Mouse (Mus musculus) hindbrain, embryonic 10.5 days (tissue): ENCODE data around the gene Ints1. TPM values are rescaled to one million over a fixed set of nuclear protein-coding genes. Genes with fewer than 3 reads are reported as not detected.

Experiments
- DNase-seq: peaks from one replicate; pipeline ENCODE4 v3.0.0-alpha.2; 2017; ENCODE audit warnings: low spot score
- H3K27ac ChIP-seq: fragments of 300-500 bp; sonication (generic); 2 replicates; pipeline ENCODE4 v1.5.1; 2016; ENCODE audit warnings: mild to moderate bottlenecking, moderate library complexity
- H3K27me3 ChIP-seq: fragments of 300-500 bp; sonication (generic); 2 replicates; pipeline ENCODE4 v1.6.1; 2016; ENCODE audit warnings: mild to moderate bottlenecking; ENCODE audit not compliant: poor library complexity, insufficient read depth, severe bottlenecking
- H3K36me3 ChIP-seq: fragments of 300-500 bp; sonication (generic); 2 replicates; pipeline ENCODE4 v1.6.1; 2016; ENCODE audit warnings: mild to moderate bottlenecking, moderate library complexity
- H3K4me1 ChIP-seq: fragments of 300-500 bp; sonication (generic); replicated peaks from 2 replicates; pipeline ENCODE4 v1.6.1; 2016; ENCODE audit warnings: mild to moderate bottlenecking
- H3K4me3 ChIP-seq: fragments of 300-500 bp; sonication (generic); 2 replicates; pipeline ENCODE4 v1.5.1; 2016; ENCODE audit warnings: mild to moderate bottlenecking, moderate library complexity
- H3K9me3 ChIP-seq: fragments of 300-500 bp; sonication (generic); 2 replicates; pipeline ENCODE4 v1.6.1; 2016; ENCODE audit warnings: mild to moderate bottlenecking, moderate library complexity
- WGBS: fragments of 180-500 bp; shearing (Covaris S2); methylation state at CpG from one replicate; pipeline ENCODE4 v1.1.7; 2016; 5-methylcytosine and 5-hydroxymethylcytosine counted together
- polyA plus RNA-seq: library from polyadenylated mRNA; unstranded; fragments of >200 nt; fragmentation: Nextera tagmentation; extraction: Ambion mirVana; gene quantifications from 2 replicates; pipeline ENCODE4 v1.2.1, GENCODE M21; 2016

Ints1 gene
- polyA plus RNA-seq, 1 experiment from 2014 or later: 34.8 TPM

GRCm38 (mm10) chr5:139811677-139812397, 36.4 kb upstream of the Ints1 start:
- Histone ChIP-seq H3K27ac (no peak overlapping the region), H3K9me3 (no peaks in the 10 kb centered on the region), H3K27me3 (peaks cover 38% of the 10 kb centered on the region), H3K4me3 (no peak overlapping the region), H3K4me1 (peaks cover 13% of the 10 kb centered on the region), H3K36me3 (no peaks in the 10 kb centered on the region)
- 80% methylated on average over 15 of the region's 15 CpGs for WGBS
- DNase-seq: no peak

- Histone ChIP-seq H3K9me3 (no peaks in the 10 kb centered on the region), H3K4me3 (no peak overlapping the region), H3K4me1 (peaks cover 15% of the 10 kb centered on the region), H3K27me3 (peaks cover 25% of the 10 kb centered on the region), H3K36me3 (no peaks in the 10 kb centered on the region), H3K27ac (no peak overlapping the region)
- no peak for DNase-seq
- WGBS: 58% methylated on average over 4 of the region's 4 CpGs
Observed at GRCm38 (mm10) chr5:139809397-139809796, 33.9 kb upstream of the Ints1 start.

GRCm38 (mm10) chr5:139805924-139806323, 30.4 kb upstream of the Ints1 start:
- peak overlapping the region; percentile 53; the same call in 1 of the 2 replicates for H3K27ac ChIP-seq
- no peak for DNase-seq

GRCm38 (mm10) chr5:139804573-139805111, 29.2 kb upstream of the Ints1 start:
- DNase-seq: no peak
- Histone ChIP-seq H3K9me3 (no peaks in the 10 kb centered on the region), H3K4me1 (peaks cover 17% of the 10 kb centered on the region), H3K27me3 (peaks cover 19% of the 10 kb centered on the region), H3K27ac (peak overlapping the region; percentile 53; the same call in 1 of the 2 replicates), H3K4me3 (no peak overlapping the region), H3K36me3 (peaks cover 22% of the 10 kb centered on the region)
- WGBS: 93% methylated on average over 11 of the region's 11 CpGs

More at GRCm38 (mm10) chr5:139805924-139806323, 30.4 kb upstream of the Ints1 start:
- Histone ChIP-seq H3K9me3 (no peaks in the 10 kb centered on the region), H3K4me3 (no peak overlapping the region), H3K4me1 (peaks cover 15% of the 10 kb centered on the region), H3K27me3 (peaks cover 6% of the 10 kb centered on the region), H3K36me3 (peaks cover 9% of the 10 kb centered on the region)
- 92% methylated on average over 8 of the region's 8 CpGs for WGBS

DNA sequence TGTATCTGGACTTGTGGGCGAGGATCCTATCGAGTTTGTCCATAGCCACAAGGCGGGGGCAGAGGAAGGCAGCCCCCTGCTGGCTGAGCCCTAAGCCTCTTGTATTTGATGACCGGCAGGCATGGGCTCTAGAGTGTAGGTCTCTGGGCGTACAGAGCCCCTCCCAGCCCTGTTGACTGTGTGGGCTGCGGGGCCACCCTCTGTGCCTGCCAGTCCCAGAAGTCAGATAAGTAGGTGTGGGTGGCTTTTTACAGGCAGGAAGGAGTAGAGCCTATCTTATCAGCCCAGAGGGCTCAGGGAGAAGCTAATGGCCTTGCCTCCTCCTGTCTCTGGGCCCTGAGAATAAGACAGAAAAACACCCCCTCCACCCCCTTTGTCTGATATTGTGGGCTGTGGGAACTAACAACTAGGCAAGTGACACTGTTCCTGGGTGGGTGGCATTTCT, 28.7 kb upstream of the Ints1 start:
- 7% methylated on average over 6 of the region's 6 CpGs for WGBS

DNA sequence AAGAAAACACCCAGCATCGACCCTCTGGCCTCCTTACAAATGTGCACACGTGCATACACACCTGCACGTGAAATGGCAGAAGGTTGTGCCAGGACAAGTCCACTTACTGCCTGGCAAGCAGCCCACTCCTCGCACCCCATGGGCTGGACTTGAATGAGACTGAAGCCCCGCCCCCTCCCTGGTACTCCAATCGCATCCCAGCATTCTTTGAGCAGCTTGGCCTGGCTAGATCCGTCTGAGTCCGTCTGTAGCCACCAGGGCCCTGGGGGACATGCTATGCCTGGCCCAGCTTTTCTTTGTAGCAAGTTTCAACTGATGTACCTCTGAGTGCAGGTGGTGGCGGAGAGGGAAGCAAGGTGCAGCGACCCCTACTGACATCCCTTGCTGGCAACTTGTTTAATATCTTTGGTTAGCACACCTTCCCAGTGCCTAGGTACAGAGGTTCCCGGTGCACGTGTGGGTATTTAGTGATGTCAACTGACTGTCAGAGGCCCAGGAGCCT, 28.2 kb upstream of the Ints1 start:
- WGBS: 13% methylated on average over 12 of the region's 12 CpGs
- peak overlapping the region; percentile 10 for H3K27ac ChIP-seq
- H3K27me3 ChIP-seq: peaks cover 29% of the 10 kb centered on the region
- peaks cover 28% of the 10 kb centered on the region for H3K36me3 ChIP-seq
- H3K4me1 ChIP-seq: peaks cover 26% of the 10 kb centered on the region
- H3K9me3 ChIP-seq: no peaks in the 10 kb centered on the region
- peak; percentile 68 for DNase-seq
- H3K4me3 ChIP-seq: peak overlapping the region; percentile 16; the same call in 1 of the 2 replicates

More for the DNA sequence above, 28.7 kb upstream of the Ints1 start:
- peak; percentile 34 for DNase-seq
- H3K9me3 ChIP-seq: no peaks in the 10 kb centered on the region
- H3K4me1 ChIP-seq: peaks cover 22% of the 10 kb centered on the region
- H3K36me3 ChIP-seq: peaks cover 27% of the 10 kb centered on the region
- H3K4me3 ChIP-seq: no peak overlapping the region
- H3K27me3 ChIP-seq: peaks cover 24% of the 10 kb centered on the region
- peak overlapping the region; percentile 53 for H3K27ac ChIP-seq

GRCm38 (mm10) chr5:139803165-139803564, 27.7 kb upstream of the Ints1 start:
- H3K9me3 ChIP-seq: no peaks in the 10 kb centered on the region
- H3K36me3 ChIP-seq: peaks cover 28% of the 10 kb centered on the region
- no peak overlapping the region for H3K27ac ChIP-seq
- peaks cover 31% of the 10 kb centered on the region for H3K4me1 ChIP-seq
- H3K27me3 ChIP-seq: peaks cover 30% of the 10 kb centered on the region
- DNase-seq: no peak
- 83% methylated on average over 8 of the region's 8 CpGs for WGBS
- H3K4me3 ChIP-seq: no peak overlapping the region

GRCm38 (mm10) chr5:139801880-139802279, 26.4 kb upstream of the Ints1 start:
- DNase-seq: no peak
- 91% methylated on average over 10 of the region's 10 CpGs for WGBS
- H3K27ac ChIP-seq: no peak overlapping the region
- peaks cover 44% of the 10 kb centered on the region for H3K4me1 ChIP-seq
- H3K36me3 ChIP-seq: peaks cover 28% of the 10 kb centered on the region
- H3K27me3 ChIP-seq: peaks cover 30% of the 10 kb centered on the region
- no peaks in the 10 kb centered on the region for H3K9me3 ChIP-seq
- no peak overlapping the region for H3K4me3 ChIP-seq

- H3K4me3 ChIP-seq: no peak overlapping the region
- H3K27ac ChIP-seq: no peak overlapping the region
- 94% methylated on average over 8 of the region's 8 CpGs for WGBS
- H3K4me1 ChIP-seq: peaks cover 50% of the 10 kb centered on the region
- H3K27me3 ChIP-seq: peaks cover 32% of the 10 kb centered on the region
- H3K36me3 ChIP-seq: peaks cover 28% of the 10 kb centered on the region
- H3K9me3 ChIP-seq: no peaks in the 10 kb centered on the region
- no peak for DNase-seq
Observed at GRCm38 (mm10) chr5:139801231-139801630, 25.8 kb upstream of the Ints1 start.

DNA sequence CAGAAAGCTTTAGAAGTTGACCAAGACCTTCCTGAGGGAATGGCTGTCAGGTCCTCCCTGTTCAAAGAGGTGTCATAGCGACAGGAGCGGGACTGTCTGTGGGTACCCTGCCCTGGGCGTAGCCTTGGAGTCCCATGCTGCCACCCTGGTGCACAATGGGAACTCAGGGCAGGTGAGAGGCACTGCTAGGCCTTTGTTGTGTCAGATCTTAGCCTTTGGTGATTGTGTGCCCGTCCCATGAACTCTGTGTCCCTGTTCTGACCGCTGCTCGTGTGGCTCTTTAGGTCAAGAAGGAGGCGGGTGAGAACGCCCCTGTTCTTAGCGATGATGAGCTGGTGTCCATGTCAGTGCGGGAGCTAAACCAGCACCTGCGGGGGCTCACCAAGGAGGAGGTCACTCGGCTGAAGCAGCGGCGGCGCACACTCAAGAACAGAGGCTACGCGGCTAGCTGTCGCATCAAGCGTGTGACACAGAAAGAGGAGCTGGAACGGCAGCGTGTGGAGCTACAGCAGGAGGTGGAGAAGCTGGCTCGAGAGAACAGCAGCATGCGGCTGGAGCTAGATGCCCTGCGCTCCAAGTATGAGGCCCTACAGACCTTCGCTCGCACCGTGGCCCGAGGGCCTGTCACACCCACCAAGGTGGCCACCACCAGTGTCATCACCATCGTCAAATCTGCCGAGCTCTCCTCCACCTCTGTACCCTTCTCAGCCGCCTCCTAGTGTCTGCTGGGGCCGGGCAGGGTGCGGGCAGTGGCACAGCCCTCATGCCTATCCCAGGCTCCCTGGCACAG, 24.5 kb upstream of the Ints1 start:
- H3K4me1 ChIP-seq: peaks cover 63% of the 10 kb centered on the region
- H3K36me3 ChIP-seq: peaks cover 28% of the 10 kb centered on the region
- peaks cover 44% of the 10 kb centered on the region for H3K27me3 ChIP-seq
- H3K4me3 ChIP-seq: no peak overlapping the region
- no peaks in the 10 kb centered on the region for H3K9me3 ChIP-seq
- no peak overlapping the region for H3K27ac ChIP-seq
- 90% methylated on average over 33 of the region's 33 CpGs for WGBS
- no peak for DNase-seq

DNA sequence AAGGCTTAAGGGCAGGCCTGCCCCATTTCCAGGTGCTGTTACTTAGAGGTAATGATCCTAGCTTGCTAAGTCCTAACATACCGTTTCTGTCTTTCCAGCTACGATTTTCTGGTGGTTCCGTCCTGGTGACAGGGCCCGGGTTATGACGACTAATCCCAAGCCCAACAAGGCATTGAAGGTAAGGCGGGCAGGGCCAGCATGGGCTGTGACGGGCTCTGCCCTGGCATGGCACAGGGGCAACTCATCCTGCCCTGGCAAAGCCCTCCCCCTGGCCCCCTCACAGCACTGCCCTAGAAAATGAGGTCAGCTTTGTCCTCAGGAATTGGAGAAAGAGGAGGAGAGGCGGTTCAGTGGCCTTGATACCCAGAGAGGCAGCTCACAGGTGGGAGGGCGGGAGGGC, 23.6 kb upstream of the Ints1 start:
- Histone ChIP-seq H3K27ac (peak overlapping the region; percentile 88; the same call in 1 of the 2 replicates), H3K4me3 (no peak overlapping the region), H3K36me3 (peaks cover 28% of the 10 kb centered on the region), H3K9me3 (no peaks in the 10 kb centered on the region), H3K27me3 (peaks cover 54% of the 10 kb centered on the region), H3K4me1 (peaks cover 67% of the 10 kb centered on the region)
- WGBS: 89% methylated on average over 9 of the region's 9 CpGs
- no peak for DNase-seq

DNA sequence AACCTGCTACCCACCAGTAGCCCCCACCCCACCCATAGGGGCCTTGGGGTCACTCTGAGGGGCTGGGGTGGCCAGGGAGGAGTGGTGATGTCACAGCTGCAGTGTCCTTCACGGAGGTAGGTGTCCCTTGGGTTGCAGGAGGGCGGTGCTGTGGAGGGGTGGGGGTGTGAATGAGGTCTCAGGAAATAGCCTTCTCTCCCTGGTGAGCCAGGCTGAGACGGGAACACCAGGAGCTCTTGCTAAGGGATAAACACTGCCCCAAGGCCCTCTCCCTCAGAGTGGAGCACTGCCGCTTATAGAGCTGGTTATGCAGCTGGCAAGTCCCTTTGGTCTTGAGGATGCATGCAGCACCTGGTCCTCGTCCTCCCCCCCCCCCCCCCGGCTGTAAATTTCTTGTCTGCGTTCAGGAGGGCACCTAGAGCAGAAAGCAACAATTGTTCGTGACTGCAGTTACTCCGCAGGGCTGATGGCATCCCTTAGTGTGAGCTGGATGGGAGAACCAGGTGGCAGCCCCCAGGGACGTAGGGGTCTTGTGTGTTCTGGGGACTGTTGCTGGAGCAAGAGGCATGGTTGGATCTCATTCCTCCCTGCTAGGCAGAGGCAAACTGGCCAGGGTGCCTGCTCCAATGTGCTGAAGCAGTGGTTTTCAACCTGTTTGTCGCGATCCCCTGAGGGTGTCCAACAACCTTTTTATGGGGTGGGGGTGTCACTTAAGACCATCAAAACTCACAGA, 22.9 kb upstream of the Ints1 start:
- Histone ChIP-seq H3K4me3 (peak overlapping the region; percentile 44), H3K36me3 (peaks cover 28% of the 10 kb centered on the region), H3K27me3 (peaks cover 60% of the 10 kb centered on the region), H3K9me3 (no peaks in the 10 kb centered on the region), H3K27ac (peak overlapping the region; percentile 88), H3K4me1 (peaks cover 67% of the 10 kb centered on the region)
- 39% methylated on average over 12 of the region's 12 CpGs for WGBS
- DNase-seq: no peak
